Mouse (Mus musculus): ENCODE results near the gene Slc25a31.

The Slc25a31 gene

DNA sequence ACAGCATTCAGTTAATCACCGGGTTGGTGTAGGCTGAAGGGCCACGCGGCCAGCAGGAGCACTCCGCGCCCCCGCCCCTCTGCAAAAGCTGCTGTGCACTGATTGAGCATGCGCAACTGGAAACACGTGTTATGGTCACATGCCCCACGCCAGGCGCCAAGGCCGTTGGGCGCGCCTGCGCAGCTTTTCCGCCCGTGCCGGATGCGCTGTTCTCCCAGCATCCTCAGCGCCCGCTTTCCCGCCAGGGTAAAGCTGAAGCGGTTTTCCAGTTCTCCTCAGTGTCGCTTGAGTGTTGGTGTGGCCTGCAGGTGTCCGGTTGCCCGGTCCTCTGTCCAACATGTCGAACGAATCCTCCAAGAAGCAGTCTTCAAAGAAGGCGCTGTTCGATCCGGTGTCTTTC, at the start of gene Slc25a31:
Gene Slc25a31 (plus strand): TSS at position 201 of the 400 bp plus-strand sequence.
- no peak for DNase-seq (ENCODE audit: low spot score in 2 of 2)

DNA sequence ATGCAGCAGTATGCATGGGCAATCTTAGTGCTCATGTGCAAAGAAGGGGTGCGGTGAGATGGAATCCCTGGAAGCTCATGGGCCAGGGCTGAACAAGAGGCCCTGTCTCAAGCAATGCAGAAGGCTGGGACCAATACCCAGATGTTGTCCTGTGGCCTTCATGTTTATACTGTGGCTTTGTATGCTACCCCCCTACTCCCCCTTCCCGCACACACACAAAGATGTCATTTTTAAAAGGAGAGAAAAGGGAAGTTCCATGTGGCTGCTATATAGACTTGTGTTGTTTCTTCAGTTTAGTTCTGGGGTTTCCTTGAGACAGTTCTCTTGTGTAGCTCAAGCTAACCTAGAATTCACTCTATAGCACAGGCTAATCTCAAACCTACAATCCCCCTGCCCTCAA, 48.4 kb upstream of the Slc25a31 start:
- DNase-seq (ENCODE audit: low spot score in 2 of 2): no peak

DNA sequence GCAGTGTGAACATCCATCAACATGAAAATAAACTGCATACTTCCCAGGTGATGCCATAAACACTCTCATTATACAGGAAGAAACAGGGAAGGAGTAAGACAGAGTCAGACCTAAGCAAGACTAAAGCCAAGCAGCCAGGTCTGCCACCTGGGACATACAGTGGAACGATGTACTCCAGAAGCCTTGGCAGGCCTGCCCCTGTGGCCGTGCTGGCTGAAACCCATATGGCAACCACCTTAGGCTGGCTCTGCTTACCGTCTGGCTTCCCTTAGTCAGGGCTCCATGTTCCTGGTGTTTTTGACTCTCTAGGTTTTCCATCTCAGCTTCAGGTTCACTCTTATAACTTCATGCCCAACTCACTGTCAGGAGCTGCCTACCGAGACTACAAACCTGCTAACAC, 42.5 kb upstream of the Slc25a31 start:
- no peak for DNase-seq (ENCODE audit: low spot score in 2 of 2)

DNA sequence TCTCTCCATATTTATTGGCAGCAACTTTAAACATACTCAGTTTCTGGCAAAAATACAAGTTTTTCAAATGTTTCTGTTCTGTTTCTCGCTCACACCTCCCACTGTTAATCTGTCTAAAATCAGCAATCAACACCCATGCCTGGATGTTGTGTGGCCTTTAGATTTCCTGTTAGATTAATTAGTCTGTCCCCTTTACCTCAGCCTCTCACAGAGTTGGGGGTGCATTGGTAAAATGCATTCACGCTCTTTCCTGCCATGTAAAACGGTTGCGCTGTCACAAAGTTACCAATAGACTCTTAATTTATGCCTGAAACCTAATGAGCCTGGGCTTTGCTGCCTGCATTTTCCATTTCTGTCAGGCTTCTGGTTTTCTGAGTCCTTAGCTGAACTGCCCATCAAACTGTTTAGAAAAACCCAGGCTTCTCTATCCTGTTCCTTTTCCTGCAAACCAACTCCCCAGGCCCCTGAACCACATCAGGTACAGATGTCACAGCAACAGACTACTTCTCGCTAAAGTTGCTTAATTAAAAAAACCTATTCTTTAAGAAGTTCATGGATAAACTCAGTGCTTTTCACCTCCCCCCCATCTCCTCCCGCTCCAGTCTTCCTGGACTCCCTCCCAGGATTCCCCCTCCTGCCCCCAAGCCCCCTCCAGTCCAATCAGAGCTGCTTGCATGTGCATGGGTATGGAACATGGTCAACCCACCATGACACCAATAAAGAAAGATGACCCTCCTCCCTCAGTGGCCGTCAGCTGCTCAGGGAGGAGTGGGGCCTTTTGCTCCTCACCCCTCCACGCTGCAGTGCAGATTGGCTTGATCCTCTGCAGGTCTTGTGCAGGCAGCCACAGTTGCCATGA, 41.6 kb upstream of the Slc25a31 start:
- no peak for DNase-seq (ENCODE audit: low spot score in 2 of 2)

DNA sequence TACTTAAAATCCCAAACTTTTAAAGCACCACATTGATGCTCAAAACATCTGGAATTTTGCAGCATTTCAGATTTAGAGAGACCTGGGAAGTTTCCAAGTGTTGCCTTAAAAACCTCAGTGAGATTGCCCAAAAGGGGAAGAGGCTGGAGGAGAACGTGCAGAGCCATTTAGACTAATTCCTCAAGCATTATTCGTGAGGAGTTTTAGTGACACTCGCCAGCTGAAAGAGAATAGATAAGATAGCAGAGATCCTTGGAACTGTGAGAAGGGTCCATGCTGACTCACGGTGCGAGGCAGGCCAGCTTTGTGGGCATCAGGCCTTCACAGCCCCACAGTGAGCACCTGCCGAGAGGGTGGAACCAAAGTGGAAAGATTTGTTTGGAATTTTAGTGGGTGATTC, 39.8 kb upstream of the Slc25a31 start:
- no peak for DNase-seq (ENCODE audit: low spot score in 2 of 2)

DNA sequence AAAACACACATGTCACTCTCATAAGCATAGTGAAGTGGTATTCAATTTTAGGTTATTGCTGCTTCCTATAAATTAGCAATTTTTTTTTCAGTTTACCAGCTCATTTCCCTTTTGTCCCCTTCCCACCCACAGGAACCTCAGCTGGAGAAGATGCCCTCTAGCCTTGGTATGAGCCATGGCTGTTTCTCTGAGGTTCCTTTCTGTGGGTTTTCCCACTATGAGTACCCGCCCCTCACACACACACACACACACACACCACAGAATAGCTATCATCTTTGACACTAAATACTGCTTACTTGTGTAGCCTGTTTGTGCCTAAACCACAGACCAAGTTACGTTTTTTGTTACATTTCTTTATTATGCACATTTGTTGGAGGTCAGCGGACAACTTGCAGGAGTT, 39.3 kb upstream of the Slc25a31 start:
- no peak for DNase-seq (ENCODE audit: low spot score in 2 of 2)

DNA sequence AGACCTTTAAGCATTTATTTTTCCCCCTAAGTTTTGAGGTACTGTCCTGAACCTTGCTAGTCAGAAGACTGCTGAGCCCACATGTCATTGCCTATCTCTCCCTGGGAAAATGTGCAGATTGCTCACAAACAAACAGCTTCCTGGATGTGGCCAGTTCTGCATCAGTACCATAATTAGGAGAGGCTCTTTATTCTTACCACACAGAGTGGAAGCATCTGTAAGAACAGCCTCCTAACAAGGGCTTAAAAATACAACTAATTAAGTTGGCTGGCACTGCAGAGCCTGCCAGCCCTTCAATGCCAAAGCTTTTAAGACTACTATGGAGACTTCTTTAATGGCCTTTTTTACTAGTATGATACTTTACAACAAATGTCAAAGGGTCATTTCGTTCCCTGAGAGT, 35.1 kb upstream of the Slc25a31 start:
- DNase-seq (ENCODE audit: low spot score in 2 of 2): no peak

DNA sequence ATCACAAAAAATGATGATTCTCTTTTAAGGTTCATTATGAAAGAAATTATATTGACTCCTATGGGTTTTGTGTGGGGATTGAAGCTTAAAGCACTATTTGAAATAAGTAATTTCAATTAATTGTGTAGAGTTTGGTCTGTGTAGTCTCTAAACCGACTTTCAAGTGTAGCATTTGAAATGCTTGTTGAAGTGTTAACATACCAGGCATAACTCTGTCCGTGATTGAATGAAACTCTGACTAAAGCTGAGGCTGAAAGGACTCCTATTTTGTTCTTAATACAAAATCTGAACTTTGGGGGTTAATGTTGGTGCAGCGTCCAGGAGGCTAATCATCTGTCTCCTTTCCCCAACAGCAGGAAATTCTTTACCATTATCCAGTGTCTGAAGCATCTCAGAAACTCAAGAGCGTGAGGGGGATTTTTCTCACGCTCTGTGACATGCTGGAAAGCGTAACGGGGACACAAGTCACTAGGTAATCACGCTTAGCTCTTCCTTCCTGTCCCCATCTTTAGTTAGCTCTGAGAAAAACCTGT, 33.7 kb upstream of the Slc25a31 start:
- DNase-seq (ENCODE audit: low spot score in 2 of 2): no peak

DNA sequence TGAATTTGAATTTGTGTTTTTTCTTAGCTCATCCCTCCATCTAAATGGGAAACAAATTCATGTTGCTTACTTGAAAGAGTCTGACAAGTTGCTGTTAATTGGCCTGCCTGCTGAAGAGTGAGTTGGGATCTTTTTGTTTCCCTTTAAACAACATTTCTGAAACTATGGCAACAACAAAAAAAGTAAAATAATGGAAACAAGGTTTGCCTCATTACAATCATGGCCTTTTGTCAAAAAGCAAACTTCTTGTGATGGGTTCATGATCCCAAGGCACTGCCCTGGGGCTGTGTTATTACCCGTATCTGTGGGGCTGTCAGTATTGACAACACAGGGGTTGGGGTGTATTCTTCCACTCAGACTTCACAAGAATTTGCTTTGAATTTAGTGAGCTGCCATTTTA, 29.8 kb upstream of the Slc25a31 start:
- DNase-seq (ENCODE audit: low spot score in 2 of 2): no peak

DNA sequence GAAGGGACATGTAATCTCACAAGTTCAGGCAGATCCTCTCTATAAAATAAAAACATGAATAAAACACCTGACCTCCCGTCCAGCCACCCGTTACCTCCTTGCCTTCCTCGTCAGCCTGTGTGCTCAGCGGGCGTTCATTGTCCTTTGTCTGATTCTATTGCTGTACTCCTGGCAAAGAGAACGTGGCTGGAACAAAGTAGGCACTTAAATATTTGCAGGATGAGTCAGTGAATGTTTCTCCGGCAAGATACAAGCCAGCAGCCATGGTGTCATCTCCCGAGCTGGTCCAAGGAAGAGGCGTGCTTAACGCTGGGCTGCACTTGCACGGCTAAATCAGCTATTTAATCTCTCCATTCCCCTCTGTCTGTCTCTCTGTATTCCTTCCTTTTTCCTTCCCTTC, 26.3 kb upstream of the Slc25a31 start:
- peak in 1 of 2 experiments; percentile 19 for DNase-seq (ENCODE audit: low spot score in 2 of 2)

DNA sequence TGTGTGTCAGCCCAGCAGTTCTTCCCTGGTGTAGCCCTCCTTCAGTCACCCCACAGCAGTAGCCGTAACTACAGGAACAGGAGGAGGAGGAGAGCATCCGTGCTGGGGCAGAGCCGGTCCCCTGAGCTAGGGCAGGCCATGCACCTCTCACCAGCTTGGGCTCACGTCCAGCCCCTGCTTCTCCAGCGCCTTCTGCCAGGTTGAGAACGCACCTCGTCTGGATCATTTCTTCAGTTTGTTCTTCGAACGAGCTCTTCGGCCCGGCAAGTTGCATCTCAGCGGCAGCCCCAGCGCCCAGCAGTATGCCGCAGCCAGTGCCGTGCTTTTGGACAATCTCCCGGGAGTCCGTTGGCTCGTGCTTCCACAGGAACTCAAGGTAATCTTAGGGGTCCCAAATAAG, 25.5 kb upstream of the Slc25a31 start:
- DNase-seq (ENCODE audit: low spot score in 2 of 2): no peak

DNA sequence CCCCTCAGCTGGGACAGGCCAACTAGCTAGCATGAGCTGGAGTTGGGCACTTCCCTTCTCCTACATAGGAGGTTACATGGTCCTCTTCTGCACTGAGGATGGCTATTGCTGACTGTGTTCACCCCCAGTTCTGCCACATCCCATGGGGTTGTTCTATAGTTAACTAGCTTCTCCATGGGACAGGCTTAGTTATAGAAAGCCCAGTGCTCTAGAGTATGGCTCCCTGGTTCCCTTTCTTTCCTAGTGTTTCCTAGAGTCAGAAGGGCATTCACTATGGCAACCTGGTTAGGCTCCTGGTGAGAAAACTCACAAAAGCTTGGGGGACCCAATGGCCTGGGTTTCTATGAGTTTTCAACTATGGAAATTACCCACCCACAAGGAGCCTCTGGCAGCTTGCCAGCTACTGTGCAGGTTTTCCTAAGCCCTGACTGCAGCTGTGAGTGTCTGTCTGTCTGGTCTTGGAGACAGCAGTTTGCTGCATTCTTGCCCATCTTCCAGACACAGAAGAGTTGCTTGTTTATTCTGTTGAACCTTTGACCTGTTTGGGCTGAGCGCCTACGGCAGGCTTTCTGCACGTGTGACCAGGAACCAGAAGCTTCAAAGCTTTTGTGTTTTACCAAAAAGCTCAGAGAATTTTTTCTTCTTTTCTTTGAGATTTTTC, 22.7 kb upstream of the Slc25a31 start:
- DNase-seq (ENCODE audit: low spot score in 2 of 2): no peak

DNA sequence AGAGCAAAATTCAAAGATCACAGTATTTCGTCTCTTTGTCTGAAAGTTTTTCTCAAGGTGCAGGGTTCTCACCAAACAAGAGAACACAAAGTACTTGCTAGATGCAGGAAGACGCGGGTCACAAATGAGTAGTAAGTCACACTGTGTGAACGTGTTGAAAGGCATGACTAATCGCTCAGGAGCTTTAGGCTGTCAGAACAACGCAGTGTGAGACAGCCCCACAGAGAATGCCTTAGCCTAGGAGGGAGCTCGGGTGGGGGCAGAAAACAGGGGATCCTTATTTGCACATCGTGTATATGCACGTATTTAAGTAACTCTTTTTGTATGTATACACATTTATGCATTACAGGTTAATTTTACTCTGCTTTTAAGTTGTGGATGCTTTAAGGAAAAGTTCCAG, 21.8 kb upstream of the Slc25a31 start:
- DNase-seq (ENCODE audit: low spot score in 2 of 2): no peak

DNA sequence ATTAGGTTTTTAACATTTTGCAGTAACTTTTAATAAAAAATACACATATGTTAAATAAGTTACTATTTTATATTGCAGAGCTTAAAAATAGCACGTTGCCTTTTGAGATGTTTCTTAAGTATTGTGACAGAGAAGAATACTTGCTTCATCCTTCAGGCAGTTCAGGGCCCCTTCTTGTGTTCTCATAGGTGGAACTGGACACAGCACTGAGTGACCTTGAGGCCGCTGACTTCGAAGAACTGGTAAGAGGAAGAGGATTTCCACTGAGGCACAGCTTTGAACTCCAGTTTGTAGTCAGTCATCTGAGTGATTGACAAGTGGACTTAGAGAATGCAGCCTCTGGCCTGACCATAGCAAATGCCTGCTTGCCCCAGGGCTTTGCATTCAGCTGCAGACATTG, 21.1 kb upstream of the Slc25a31 start:
- no peak for DNase-seq (ENCODE audit: low spot score in 2 of 2)

DNA sequence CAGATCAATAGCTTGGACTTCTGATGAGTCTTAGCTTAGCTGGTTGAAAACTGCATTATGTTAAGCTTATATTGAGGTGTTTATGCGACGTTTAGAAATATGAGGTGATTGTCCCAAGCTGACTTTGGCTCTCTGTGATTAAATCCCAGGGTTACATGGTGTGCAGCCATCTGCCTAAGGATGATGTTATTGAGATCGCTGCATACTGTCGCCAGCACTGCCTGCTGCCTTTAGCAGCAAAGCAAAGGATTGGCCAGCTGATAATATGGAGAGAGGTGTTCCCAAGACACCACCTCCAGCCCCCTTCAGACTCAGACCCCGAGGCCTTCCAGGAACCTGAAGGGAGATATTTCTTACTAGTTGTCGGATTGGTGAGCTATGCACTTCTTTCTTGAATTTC, 17.1 kb upstream of the Slc25a31 start:
- DNase-seq (ENCODE audit: low spot score in 2 of 2): no peak

DNA sequence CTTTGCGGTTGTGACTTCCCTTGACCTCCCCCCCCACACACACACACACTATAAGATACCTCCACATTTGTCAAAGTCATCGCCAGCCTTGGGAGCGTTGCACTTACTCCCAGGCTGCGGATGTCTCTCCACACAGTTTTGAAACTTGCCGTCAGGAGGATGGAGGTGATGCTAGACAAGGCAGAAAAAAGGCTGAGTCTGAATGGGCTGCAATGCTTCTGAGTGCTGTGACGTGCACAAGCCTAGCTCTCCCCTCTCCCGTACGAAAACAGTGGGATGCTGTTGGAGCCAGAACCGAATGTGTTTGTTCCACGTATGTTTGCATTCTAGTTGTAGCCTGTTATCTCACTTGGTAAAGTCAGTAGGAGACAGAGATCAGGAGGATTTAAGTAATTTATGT, 15.2 kb upstream of the Slc25a31 start:
- DNase-seq (ENCODE audit: low spot score in 2 of 2): no peak

DNA sequence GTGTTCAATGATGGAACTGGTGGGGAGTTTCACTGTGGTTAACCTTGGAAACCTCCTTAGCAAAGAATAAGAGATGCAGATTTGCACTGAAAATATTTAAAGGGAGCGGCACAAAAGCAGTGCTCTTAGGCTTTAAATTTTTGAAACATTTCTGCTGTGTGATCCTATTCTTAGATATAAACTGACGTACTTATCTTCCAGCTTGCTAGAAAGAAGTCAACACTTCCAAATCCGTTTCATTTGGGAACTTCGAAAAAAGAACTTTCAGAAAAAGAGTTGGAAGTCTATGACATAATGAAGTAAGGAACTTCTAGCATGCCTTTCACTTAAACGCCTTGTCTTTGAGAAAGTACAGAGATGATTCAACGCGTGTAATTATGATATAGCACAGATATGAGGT, 14.7 kb upstream of the Slc25a31 start:
- no peak for DNase-seq (ENCODE audit: low spot score in 2 of 2)

DNA sequence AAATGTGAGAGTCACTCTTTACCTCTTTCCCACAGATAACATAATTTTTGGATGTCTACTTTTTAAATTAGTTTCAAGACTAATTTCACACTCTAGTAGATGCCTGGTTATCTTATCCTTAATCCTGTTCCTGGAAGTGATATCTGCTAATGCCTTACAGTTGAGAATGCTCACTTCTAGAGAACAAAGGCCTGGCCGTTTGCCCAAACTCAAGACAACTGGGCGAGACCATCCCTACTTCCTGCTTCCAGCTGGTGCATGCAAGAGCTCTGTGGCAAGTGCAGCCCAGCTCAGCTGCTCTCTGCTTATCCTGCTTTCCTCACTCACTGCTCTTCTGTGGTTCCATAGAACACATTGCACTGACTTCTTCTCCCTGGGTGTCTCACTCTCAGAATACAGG, 14.2 kb upstream of the Slc25a31 start:
- DNase-seq (ENCODE audit: low spot score in 2 of 2): no peak

DNA sequence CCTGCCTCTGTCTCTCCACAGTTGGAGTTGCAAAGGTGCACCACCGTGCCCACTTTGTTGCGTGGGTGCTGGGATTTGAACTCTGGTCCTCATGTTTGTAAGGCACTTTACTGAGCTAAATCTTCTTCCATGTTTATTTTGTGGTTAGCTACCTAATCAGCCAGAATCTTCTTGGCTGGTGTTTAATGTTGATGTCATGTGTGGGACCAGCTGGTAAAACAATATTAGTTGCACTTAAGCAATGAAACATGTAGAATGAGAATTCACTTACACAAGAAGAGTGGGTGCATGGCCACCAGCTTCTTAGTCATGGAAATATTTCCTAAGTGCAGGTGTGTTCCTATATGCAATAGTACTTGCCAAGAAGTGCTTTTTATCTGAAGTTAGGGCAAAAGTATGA, 13.5 kb upstream of the Slc25a31 start:
- no peak for DNase-seq (ENCODE audit: low spot score in 2 of 2)

DNA sequence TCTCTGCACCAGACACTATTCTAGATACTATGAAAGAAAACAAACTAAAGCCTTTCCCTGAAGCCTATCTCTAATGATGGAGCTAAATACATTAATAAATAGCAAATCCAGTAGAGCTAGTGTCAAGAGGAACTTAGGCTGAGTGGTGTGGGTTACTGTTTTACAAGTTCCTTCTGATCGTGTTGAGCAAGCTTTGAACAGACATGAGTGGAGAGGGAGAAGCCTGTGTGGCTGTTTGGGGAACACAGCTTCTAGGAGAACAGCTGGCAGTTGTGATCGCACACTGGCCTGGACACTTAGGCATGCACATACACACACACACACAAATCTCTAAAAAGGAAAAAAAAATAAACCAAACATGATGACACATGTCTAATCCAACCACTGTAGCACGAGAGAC, 9.8 kb upstream of the Slc25a31 start:
- no peak for DNase-seq (ENCODE audit: low spot score in 2 of 2)

DNA sequence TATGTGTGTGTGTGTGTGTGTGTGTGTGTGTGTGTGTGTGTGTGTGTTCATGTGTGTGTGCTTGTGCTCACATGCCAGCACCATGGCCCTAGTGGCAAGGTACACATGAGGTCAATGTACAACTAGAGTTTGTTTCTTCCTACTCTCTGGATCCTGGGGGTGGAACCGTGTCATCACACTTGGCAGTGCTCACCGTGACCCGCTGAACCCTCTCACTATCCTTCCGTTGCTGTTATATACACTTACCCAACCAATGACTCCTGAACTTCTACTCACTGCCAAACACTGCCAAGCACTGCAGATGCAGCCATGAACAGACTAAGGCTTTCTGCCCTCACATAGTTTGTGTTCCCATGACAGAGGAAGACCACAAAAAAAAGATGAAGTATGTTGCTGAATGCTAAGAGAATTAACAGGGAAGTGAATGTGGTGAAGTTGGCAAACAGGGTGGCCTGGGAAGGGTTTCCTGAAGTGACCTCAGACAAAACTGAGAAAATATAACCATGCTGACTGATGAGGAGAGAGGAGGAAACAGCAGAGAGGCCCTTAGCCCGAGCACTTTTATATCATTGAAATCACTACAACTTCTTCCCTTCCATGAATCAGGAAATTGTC, 3.7 kb upstream of the Slc25a31 start:
- no peak for DNase-seq (ENCODE audit: low spot score in 2 of 2)

DNA sequence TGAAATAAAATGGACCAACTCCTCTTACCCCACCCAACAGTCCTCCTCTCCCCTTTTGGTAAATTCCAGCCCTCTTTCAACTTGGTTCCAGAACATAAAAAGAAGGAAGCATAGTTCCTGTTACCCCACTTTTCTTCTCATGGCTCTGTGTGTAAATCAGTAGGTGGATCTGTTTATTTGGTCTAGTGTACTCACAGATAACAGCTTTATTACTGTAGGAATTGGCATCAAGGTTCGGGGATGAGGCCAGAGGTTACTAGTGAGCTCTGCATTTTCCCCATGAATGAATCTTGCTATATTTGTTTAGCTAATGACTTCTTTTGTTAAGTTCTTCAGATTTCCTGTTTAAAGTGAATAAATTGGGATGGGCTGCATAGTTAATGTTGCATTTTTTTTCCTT, 7.4 kb downstream of the Slc25a31 start:
- no peak for DNase-seq (ENCODE audit: low spot score in 2 of 2)

DNA sequence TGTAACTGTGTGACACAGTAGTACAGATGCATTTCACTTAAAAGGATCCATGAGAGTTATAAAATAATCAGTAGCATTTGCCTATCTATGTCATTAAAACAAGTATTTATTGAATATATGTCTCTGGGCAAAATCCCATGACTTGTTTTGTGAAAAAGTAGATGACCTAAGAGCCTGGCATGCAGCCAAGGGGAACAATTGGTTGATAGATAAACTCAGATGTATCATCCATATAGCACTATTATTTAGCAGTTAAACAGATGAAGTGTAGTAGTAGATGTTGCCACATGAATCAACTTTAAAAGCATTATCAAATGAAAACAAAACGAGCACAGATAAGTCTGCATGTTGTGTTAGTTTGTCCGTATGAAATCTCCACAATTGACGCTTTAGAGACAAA, 10.4 kb downstream of the Slc25a31 start:
- DNase-seq (ENCODE audit: low spot score in 2 of 2): no peak
